Mouse (Mus musculus) ES-E14 (cell line): ENCODE data around the gene Hk3. TPM values are rescaled to one million over a fixed set of nuclear protein-coding genes. Genes with fewer than 3 reads are reported as not detected.

Experiments
- DNase-seq: peaks from one replicate; pipeline ENCODE4 v3.0.0-alpha.2; 2013; ENCODE audit warnings: low read depth, low spot score
- H3K27ac ChIP-seq: 2 replicates; pipeline ENCODE4 v1.5.1; 2012; ENCODE audit warnings: low read depth, mild to moderate bottlenecking, low read length, moderate library complexity, mixed read lengths; ENCODE audit not compliant: poor library complexity, insufficient read depth, severe bottlenecking
- H3K36me3 ChIP-seq: 2 replicates; pipeline ENCODE4 v1.6.1; 2012; ENCODE audit warnings: mild to moderate bottlenecking, low read length, moderate library complexity, mixed read lengths; ENCODE audit not compliant: control insufficient read depth, poor library complexity, insufficient read depth, severe bottlenecking
- H3K4me1 ChIP-seq, 2 experiments: fragments of 150-350 bp in 1 of 2; sonication (generic) in 1 of 2; 2 replicates each; pipeline ENCODE4 v1.6.1; 2012; ENCODE audit warnings: low read length in 2 of 2, mild to moderate bottlenecking in 1 of 2, mixed read lengths in 1 of 2; ENCODE audit not compliant: control insufficient read depth in 2 of 2, insufficient read depth in 2 of 2, poor library complexity in 1 of 2
- H3K4me3 ChIP-seq, 2 experiments: fragments of 150-350 bp in 1 of 2; sonication (generic) in 1 of 2; 2 replicates each; pipeline ENCODE4 v1.5.1; 2012; ENCODE audit warnings: low read length in 2 of 2, low read depth in 1 of 2, mild to moderate bottlenecking in 1 of 2, mixed read lengths in 1 of 2; ENCODE audit not compliant: insufficient read depth in 1 of 2, poor library complexity in 1 of 2, severe bottlenecking in 1 of 2
- H3K9ac ChIP-seq: 2 replicates; pipeline ENCODE4 v1.6.1; 2012; ENCODE audit warnings: low read depth, mild to moderate bottlenecking, low read length, mixed read lengths; ENCODE audit not compliant: poor library complexity, insufficient read depth, severe bottlenecking
- H3K9me3 ChIP-seq: fragments of 150-350 bp; sonication (generic); 2 replicates; pipeline ENCODE4 v1.6.1; 2012; ENCODE audit warnings: low read depth, mild to moderate bottlenecking, low read length; ENCODE audit not compliant: control insufficient read depth, insufficient read depth
- CHD2 ChIP-seq: IDR thresholded peaks from 2 replicates; pipeline ENCODE4 v1.6.1; 2014; ENCODE audit warnings: mild to moderate bottlenecking, low read depth, low read length, inconsistent platforms
- HCFC1 ChIP-seq: IDR thresholded peaks from 2 replicates; pipeline ENCODE4 v1.6.1; 2012; ENCODE audit warnings: low read length, inconsistent platforms, borderline replicate concordance; ENCODE audit not compliant: insufficient read depth
- MAFK ChIP-seq: IDR thresholded peaks from 2 replicates; pipeline ENCODE4 v1.6.1; 2014; ENCODE audit warnings: mild to moderate bottlenecking, low read depth, low read length, inconsistent platforms; ENCODE audit not compliant: insufficient read depth
- ZC3H11A ChIP-seq: IDR thresholded peaks from 2 replicates; pipeline ENCODE4 v1.6.1; 2012; ENCODE audit warnings: low read depth, mild to moderate bottlenecking, inconsistent platforms, low read length, borderline replicate concordance
- ZNF384 ChIP-seq: IDR thresholded peaks from 2 replicates; pipeline ENCODE4 v1.6.1; 2012; ENCODE audit warnings: low read depth, low read length, inconsistent platforms
- in situ Hi-C, 2 experiments: fragments of 600-800 bp; cut with MboI; formaldehyde crosslinking; loops; one replicate each; pipeline ENCODE4 v1.15.1; 2025; ENCODE audit warnings: low sequenced_read_pairs in 2 of 2, inconsistent platforms in 1 of 2; ENCODE audit not compliant: unreplicated experiment in 2 of 2
- total RNA-seq: library from RNA; depleted of rRNA; stranded (reverse); fragments of 300-350 nt; gene quantifications from 2 replicates; pipeline ENCODE4 v1.2.3, GENCODE M21; 2012

Gene Hk3
- total RNA-seq, 1 experiment = 0.04 TPM

DNA sequence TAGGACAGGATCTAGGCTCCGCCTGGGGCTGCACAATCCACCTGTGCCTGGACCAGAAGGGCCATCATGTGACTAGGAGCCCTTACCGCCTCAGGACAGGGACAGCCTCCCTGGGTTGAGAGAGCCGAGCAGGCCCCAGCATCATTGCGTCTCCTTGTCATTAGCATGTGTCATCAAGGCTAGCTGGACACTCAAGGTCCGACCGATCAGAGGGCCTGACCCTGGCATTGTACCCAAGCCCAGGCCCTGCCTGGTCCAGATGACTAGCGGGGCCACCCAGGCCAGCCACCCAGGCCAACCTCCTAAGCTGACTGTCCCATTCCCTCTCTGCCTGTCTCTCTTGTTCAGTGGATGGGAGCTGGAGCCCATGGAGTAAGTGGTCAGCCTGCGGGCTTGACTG, 23.6 kb downstream of the Hk3 start:
- no peak overlapping the region for H3K9ac ChIP-seq
- H3K4me1 ChIP-seq = peaks cover 0 to 7% of the 10 kb centered on the region in 2 experiments; a peak in 1 of 4 replicates

DNA sequence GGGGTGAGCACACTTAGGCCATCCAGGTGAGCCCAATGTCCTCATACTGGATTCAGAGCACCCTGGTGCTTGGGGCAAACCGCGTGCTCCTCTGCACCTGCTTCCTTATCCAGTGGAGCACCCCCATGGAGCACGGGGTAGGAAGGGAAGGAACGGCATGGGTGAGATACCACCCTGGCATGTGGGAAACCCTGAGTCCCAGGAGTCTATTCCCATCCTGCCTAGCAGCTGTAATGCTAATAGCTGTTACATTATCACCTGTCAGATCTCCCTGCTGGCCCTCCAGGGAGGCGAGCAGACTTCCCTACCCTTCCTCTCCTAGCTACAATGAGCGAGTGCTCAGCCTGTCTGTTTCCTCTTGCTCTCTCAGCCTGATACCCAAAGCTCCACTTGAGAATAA, 26.0 kb downstream of the Hk3 start:
- Histone ChIP-seq H3K36me3 (no peaks in the 10 kb centered on the region), H3K9me3 (no peaks in the 10 kb centered on the region), H3K27ac (no peak overlapping the region), H3K4me1 (peaks cover 0 to 7% of the 10 kb centered on the region in 2 experiments; a peak in 1 of 4 replicates), H3K4me3 (no peak overlapping the region), H3K9ac (no peak overlapping the region)
- in situ Hi-C loops = no loop called here
- no peak for DNase-seq
- no peak for TF ChIP-seq ZNF384
- TF ChIP-seq HCFC1 = no peak
- no peak for TF ChIP-seq ZC3H11A
- TF ChIP-seq MAFK = no peak
- no peak for TF ChIP-seq CHD2

More for the DNA sequence above, 23.6 kb downstream of the Hk3 start:
- Histone ChIP-seq H3K9me3 (no peaks in the 10 kb centered on the region), H3K4me3 (peak overlapping the region; percentile 2 to 42; a peak in 1 of 4 replicates), H3K27ac (no peak overlapping the region), H3K36me3 (no peaks in the 10 kb centered on the region)
- in situ Hi-C loops = no loop called here
- TF ChIP-seq MAFK (no peak), HCFC1 (no peak), ZC3H11A (no peak), CHD2 (no peak), ZNF384 (no peak)
- DNase-seq = no peak

DNA sequence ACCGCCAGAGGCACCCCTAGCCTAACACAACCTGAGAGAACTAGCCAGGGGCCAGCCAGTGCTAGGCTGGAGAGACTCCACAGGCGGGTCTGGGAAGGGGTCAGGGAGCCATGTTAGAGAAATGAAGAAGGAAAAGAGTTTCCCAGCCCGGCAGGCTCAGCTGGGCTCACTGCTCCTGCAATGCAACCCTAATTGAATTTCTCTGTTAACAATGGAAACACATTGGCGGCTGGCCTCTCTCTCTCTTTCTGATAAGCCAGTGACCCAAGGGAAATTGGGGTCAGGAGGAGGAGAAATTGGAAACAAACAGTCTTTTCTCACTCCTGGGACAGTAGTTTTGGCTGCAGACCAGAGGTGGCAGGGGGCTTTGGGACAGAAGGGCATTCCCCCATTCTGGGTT, 26.6 kb downstream of the Hk3 start:
- Histone ChIP-seq H3K4me1 (peaks cover 0 to 7% of the 10 kb centered on the region in 2 experiments; a peak in 1 of 4 replicates), H3K9me3 (no peaks in the 10 kb centered on the region), H3K36me3 (no peaks in the 10 kb centered on the region), H3K4me3 (no peak overlapping the region), H3K27ac (no peak overlapping the region), H3K9ac (no peak overlapping the region)
- in situ Hi-C loops = no loop called here
- no peak for TF ChIP-seq MAFK
- TF ChIP-seq ZC3H11A = no peak
- no peak for DNase-seq

DNA sequence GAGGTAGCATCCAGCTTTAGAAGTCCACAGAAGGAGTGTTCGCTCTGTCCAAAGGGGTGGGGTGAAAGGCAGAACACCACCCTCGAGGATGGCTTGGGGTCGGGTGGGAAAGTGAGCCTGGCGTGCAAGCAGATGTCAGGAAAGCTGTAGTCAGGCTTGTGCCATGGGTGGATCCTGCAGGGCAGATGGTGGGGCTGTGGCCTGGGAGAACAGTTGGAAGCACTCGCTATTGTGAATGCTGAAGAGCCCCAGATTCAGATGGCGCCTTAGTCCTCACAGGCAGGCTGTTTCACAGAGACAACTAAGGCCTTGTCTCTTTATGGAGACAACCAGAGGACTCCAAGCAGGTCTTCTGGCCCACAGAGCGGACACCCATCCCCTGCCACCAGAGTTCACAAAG, 29.0 kb downstream of the Hk3 start:
- 0 out of 4 replicates have a peak, but pooled peaks cover 0 to 3% of the 10 kb centered on the region in 2 experiments for H3K4me1 ChIP-seq
- H3K36me3 ChIP-seq = no peaks in the 10 kb centered on the region
- H3K27ac ChIP-seq = no peak overlapping the region
- H3K9ac ChIP-seq = no peak overlapping the region
- no peaks in the 10 kb centered on the region for H3K9me3 ChIP-seq
- no peak for DNase-seq
- H3K4me3 ChIP-seq = no peak overlapping the region
- in situ Hi-C loops = no loop called here
- TF ChIP-seq ZC3H11A = no peak

DNA sequence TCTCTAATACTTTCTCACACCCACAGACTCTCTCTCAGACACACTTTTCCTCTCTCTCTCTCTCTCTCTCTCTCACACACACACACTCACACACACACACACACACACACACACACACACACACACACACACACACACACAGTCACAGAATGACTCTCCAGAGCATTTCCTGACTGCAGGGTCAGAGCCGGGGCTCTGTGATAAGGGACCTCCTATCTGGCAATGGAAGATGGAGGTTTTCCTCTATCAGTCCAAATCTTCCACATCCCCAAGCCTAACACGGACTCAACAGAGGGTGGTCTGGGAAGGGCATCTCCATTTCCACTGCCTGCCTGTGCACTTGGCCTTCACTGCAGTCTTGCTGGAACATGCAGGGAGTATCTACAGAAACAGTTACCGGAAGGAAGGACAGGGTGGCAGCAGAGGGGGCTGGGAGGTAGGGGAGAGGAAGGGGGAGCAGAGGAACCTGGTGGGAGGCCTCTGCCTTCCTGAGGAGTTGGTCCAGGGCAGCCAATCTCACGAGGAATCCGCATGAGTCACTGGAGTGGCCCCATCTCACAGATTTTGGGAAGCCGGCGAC, 32.9 kb downstream of the Hk3 start:
- no peak for DNase-seq
- Histone ChIP-seq H3K4me1 (no peaks in the 10 kb centered on the region), H3K9me3 (no peaks in the 10 kb centered on the region), H3K4me3 (no peak overlapping the region), H3K36me3 (no peaks in the 10 kb centered on the region), H3K27ac (no peak overlapping the region), H3K9ac (no peak overlapping the region)
- in situ Hi-C loops = no loop called here
- TF ChIP-seq ZNF384 (no peak), MAFK (no peak), CHD2 (no peak), HCFC1 (no peak), ZC3H11A (no peak)
